Mouse (Mus musculus): ENCODE measurements around the gene Ttc16. TPM values are rescaled to one million over a fixed set of nuclear protein-coding genes. Genes with fewer than 3 reads are reported as not detected.

Gene Ttc16
- polyA plus RNA-seq, 1 experiment from 2014 or later = 0.64 TPM

- no peaks in the 10 kb centered on the region for H3K4me1 ChIP-seq (ENCODE audit: control insufficient read depth, insufficient read depth, low read length)
- WGBS = 75% methylated on average over 8 of the region's 8 CpGs
- H3K27ac ChIP-seq (ENCODE audit: low read length) = no peak overlapping the region
- ATAC-seq (ENCODE audit: insufficient number of reproducible peaks, insufficient read depth, low FRiP score, low read depth) = no peak
- no peak overlapping the region for H3K4me2 ChIP-seq (replicated peaks; ENCODE audit: low read depth, low read length)
- H3K27me3 ChIP-seq (ENCODE audit: control insufficient read depth, insufficient read depth, low read length) = no peaks in the 10 kb centered on the region
- no peaks in the 10 kb centered on the region for H3K9me3 ChIP-seq (ENCODE audit: control insufficient read depth, low read depth, low read length)
- H3K36me3 ChIP-seq (ENCODE audit: control insufficient read depth, insufficient read depth, low read length) = no peaks in the 10 kb centered on the region
- no peak overlapping the region for H3K9ac ChIP-seq (replicated peaks; ENCODE audit: low read depth, low read length)
- no peak overlapping the region for H3K4me3 ChIP-seq (ENCODE audit: low read depth, low read length)
Observed at GRCm38 (mm10) chr2:32772626-32773279, 2.7 kb downstream of the Ttc16 start.

GRCm38 (mm10) chr2:32771886-32772285 lies 3.5 kb downstream of the Ttc16 start:
- 30% methylated on average over 12 of the region's 12 CpGs for WGBS

GRCm38 (mm10) chr2:32769327-32770085 lies 5.9 kb downstream of the Ttc16 start:
- Histone ChIP-seq H3K36me3 (ENCODE audit: control insufficient read depth, insufficient read depth, low read length) (no peaks in the 10 kb centered on the region), H3K27ac (ENCODE audit: low read length) (no peak overlapping the region), H3K27me3 (ENCODE audit: control insufficient read depth, insufficient read depth, low read length) (no peaks in the 10 kb centered on the region), H3K4me1 (ENCODE audit: control insufficient read depth, insufficient read depth, low read length) (no peaks in the 10 kb centered on the region), H3K4me2 (replicated peaks; ENCODE audit: low read depth, low read length) (no peak overlapping the region), H3K4me3 (ENCODE audit: low read depth, low read length) (no peak overlapping the region), H3K9ac (replicated peaks; ENCODE audit: low read depth, low read length) (no peak overlapping the region), H3K9me3 (ENCODE audit: control insufficient read depth, low read depth, low read length) (no peaks in the 10 kb centered on the region)
- WGBS = 79% methylated on average over 5 of the region's 5 CpGs
- no peak for ATAC-seq (ENCODE audit: insufficient number of reproducible peaks, insufficient read depth, low FRiP score, low read depth)

More at GRCm38 (mm10) chr2:32771886-32772285, 3.5 kb downstream of the Ttc16 start:
- no peak overlapping the region for H3K27ac ChIP-seq (ENCODE audit: low read length)
- no peak for ATAC-seq (ENCODE audit: insufficient number of reproducible peaks, insufficient read depth, low FRiP score, low read depth)
- H3K36me3 ChIP-seq (ENCODE audit: control insufficient read depth, insufficient read depth, low read length) = no peaks in the 10 kb centered on the region
- no peak overlapping the region for H3K4me3 ChIP-seq (ENCODE audit: low read depth, low read length)
- H3K4me2 ChIP-seq (replicated peaks; ENCODE audit: low read depth, low read length) = no peak overlapping the region
- no peaks in the 10 kb centered on the region for H3K4me1 ChIP-seq (ENCODE audit: control insufficient read depth, insufficient read depth, low read length)
- H3K9ac ChIP-seq (replicated peaks; ENCODE audit: low read depth, low read length) = no peak overlapping the region
- H3K9me3 ChIP-seq (ENCODE audit: control insufficient read depth, low read depth, low read length) = no peaks in the 10 kb centered on the region
- no peaks in the 10 kb centered on the region for H3K27me3 ChIP-seq (ENCODE audit: control insufficient read depth, insufficient read depth, low read length)

GRCm38 (mm10) chr2:32768661-32769285 lies 6.7 kb downstream of the Ttc16 start:
- 51% methylated on average over 19 of the region's 19 CpGs for WGBS
- no peak for ATAC-seq (ENCODE audit: insufficient number of reproducible peaks, insufficient read depth, low FRiP score, low read depth)
- no peak overlapping the region for H3K27ac ChIP-seq (ENCODE audit: low read length)

GRCm38 (mm10) chr2:32767241-32767640 lies 8.2 kb downstream of the Ttc16 start:
- ATAC-seq (ENCODE audit: insufficient number of reproducible peaks, insufficient read depth, low FRiP score, low read depth) = no peak
- no peaks in the 10 kb centered on the region for H3K27me3 ChIP-seq (ENCODE audit: control insufficient read depth, insufficient read depth, low read length)
- no peaks in the 10 kb centered on the region for H3K4me1 ChIP-seq (ENCODE audit: control insufficient read depth, insufficient read depth, low read length)
- no peak overlapping the region for H3K4me2 ChIP-seq (replicated peaks; ENCODE audit: low read depth, low read length)
- H3K9ac ChIP-seq (replicated peaks; ENCODE audit: low read depth, low read length) = no peak overlapping the region
- H3K27ac ChIP-seq (ENCODE audit: low read length) = no peak overlapping the region
- 76% methylated on average over 12 of the region's 12 CpGs for WGBS
- peaks cover 4% of the 10 kb centered on the region; the same call in 1 of the 2 replicates for H3K36me3 ChIP-seq (ENCODE audit: control insufficient read depth, insufficient read depth, low read length)
- H3K4me3 ChIP-seq (ENCODE audit: low read depth, low read length) = no peak overlapping the region
- H3K9me3 ChIP-seq (ENCODE audit: control insufficient read depth, low read depth, low read length) = no peaks in the 10 kb centered on the region

More at GRCm38 (mm10) chr2:32768661-32769285, 6.7 kb downstream of the Ttc16 start:
- H3K4me2 ChIP-seq (replicated peaks; ENCODE audit: low read depth, low read length) = no peak overlapping the region
- no peaks in the 10 kb centered on the region for H3K36me3 ChIP-seq (ENCODE audit: control insufficient read depth, insufficient read depth, low read length)
- no peak overlapping the region for H3K4me3 ChIP-seq (ENCODE audit: low read depth, low read length)
- no peaks in the 10 kb centered on the region for H3K9me3 ChIP-seq (ENCODE audit: control insufficient read depth, low read depth, low read length)
- H3K4me1 ChIP-seq (ENCODE audit: control insufficient read depth, insufficient read depth, low read length) = no peaks in the 10 kb centered on the region
- no peak overlapping the region for H3K9ac ChIP-seq (replicated peaks; ENCODE audit: low read depth, low read length)
- no peaks in the 10 kb centered on the region for H3K27me3 ChIP-seq (ENCODE audit: control insufficient read depth, insufficient read depth, low read length)

- no peak overlapping the region for H3K4me3 ChIP-seq (ENCODE audit: low read depth, low read length)
- H3K27ac ChIP-seq (ENCODE audit: low read length) = no peak overlapping the region
- no peak overlapping the region for H3K4me2 ChIP-seq (replicated peaks; ENCODE audit: low read depth, low read length)
- no peaks in the 10 kb centered on the region for H3K4me1 ChIP-seq (ENCODE audit: control insufficient read depth, insufficient read depth, low read length)
- peaks cover 15% of the 10 kb centered on the region for H3K36me3 ChIP-seq (ENCODE audit: control insufficient read depth, insufficient read depth, low read length)
- no peaks in the 10 kb centered on the region for H3K9me3 ChIP-seq (ENCODE audit: control insufficient read depth, low read depth, low read length)
- H3K27me3 ChIP-seq (ENCODE audit: control insufficient read depth, insufficient read depth, low read length) = no peaks in the 10 kb centered on the region
- ATAC-seq (ENCODE audit: insufficient number of reproducible peaks, insufficient read depth, low FRiP score, low read depth) = no peak
- no peak overlapping the region for H3K9ac ChIP-seq (replicated peaks; ENCODE audit: low read depth, low read length)
- 73% methylated on average over 3 of the region's 3 CpGs for WGBS
Observed at GRCm38 (mm10) chr2:32763353-32763752, 12.1 kb downstream of the Ttc16 start.

- H3K4me3 ChIP-seq (ENCODE audit: low read depth, low read length) = no peak overlapping the region
- peaks cover 15% of the 10 kb centered on the region for H3K36me3 ChIP-seq (ENCODE audit: control insufficient read depth, insufficient read depth, low read length)
- H3K27me3 ChIP-seq (ENCODE audit: control insufficient read depth, insufficient read depth, low read length) = no peaks in the 10 kb centered on the region
- whole genome bisulfite sequencing = 87% methylated on average over 4 of the region's 4 CpGs
- H3K4me1 ChIP-seq (ENCODE audit: control insufficient read depth, insufficient read depth, low read length) = no peaks in the 10 kb centered on the region
- H3K9ac ChIP-seq (replicated peaks; ENCODE audit: low read depth, low read length) = no peak overlapping the region
- no peak overlapping the region for H3K27ac ChIP-seq (ENCODE audit: low read length)
- no peak overlapping the region for H3K4me2 ChIP-seq (replicated peaks; ENCODE audit: low read depth, low read length)
- no peak for ATAC-seq (ENCODE audit: insufficient number of reproducible peaks, insufficient read depth, low FRiP score, low read depth)
- H3K9me3 ChIP-seq (ENCODE audit: control insufficient read depth, low read depth, low read length) = no peaks in the 10 kb centered on the region
Observed at GRCm38 (mm10) chr2:32761859-32762258, 13.6 kb downstream of the Ttc16 start.

GRCm38 (mm10) chr2:32761361-32761760 lies 14.1 kb downstream of the Ttc16 start:
- Histone ChIP-seq H3K9me3 (ENCODE audit: control insufficient read depth, low read depth, low read length) (no peaks in the 10 kb centered on the region), H3K4me2 (replicated peaks; ENCODE audit: low read depth, low read length) (no peak overlapping the region), H3K9ac (replicated peaks; ENCODE audit: low read depth, low read length) (no peak overlapping the region), H3K4me1 (ENCODE audit: control insufficient read depth, insufficient read depth, low read length) (no peaks in the 10 kb centered on the region), H3K4me3 (ENCODE audit: low read depth, low read length) (no peak overlapping the region), H3K36me3 (ENCODE audit: control insufficient read depth, insufficient read depth, low read length) (peaks cover 15% of the 10 kb centered on the region), H3K27ac (ENCODE audit: low read length) (no peak overlapping the region), H3K27me3 (ENCODE audit: control insufficient read depth, insufficient read depth, low read length) (no peaks in the 10 kb centered on the region)
- 88% methylated on average over 14 of the region's 14 CpGs for WGBS
- no peak for ATAC-seq (ENCODE audit: insufficient number of reproducible peaks, insufficient read depth, low FRiP score, low read depth)

Data from stomach, embryonic 14.5 days (tissue).